Mouse (Mus musculus): Measurements from ENCODE around the gene Meox1. TPM values are rescaled to one million over a fixed set of nuclear protein-coding genes. Genes with fewer than 3 reads are reported as not detected.

Gene Meox1
- polyA plus RNA-seq, 2 experiments, result 15.2 to 20.8 TPM

GRCm38 (mm10) chr11:101858742-101859141, 35.4 kb downstream of the Meox1 start:
- Histone ChIP-seq H3K9me3 (ENCODE audit: control insufficient read depth, low read length) (no peaks in the 10 kb centered on the region), H3K9ac (ENCODE audit: low read depth, low read length, severe bottlenecking) (no peak overlapping the region), H3K27ac (replicated peaks; ENCODE audit: low read depth, low read length) (no peak overlapping the region), H3K36me3 (ENCODE audit: control insufficient read depth, insufficient read depth, low read length) (no peaks in the 10 kb centered on the region), H3K4me2 (replicated peaks; ENCODE audit: low read depth, low read length, severe bottlenecking) (no peak overlapping the region), H3K4me3 (replicated peaks; ENCODE audit: low read length) (no peak overlapping the region), H3K27me3 (ENCODE audit: control insufficient read depth, insufficient read depth, low read length) (no peaks in the 10 kb centered on the region), H3K4me1 (ENCODE audit: control insufficient read depth, insufficient read depth, low read length) (peaks cover 5% of the 10 kb centered on the region; the same call in 1 of the 2 replicates)
- TF ChIP-seq POLR2A (IDR thresholded peaks at IDR 0.05; ENCODE audit: borderline replicate concordance, extremely low read depth, insufficient read depth, insufficient read length), result no peak
- WGBS, result 33% methylated on average over 2 of the region's 5 CpGs
- ATAC-seq (ENCODE audit: low FRiP score, low read depth) (no peak), DNase-seq (ENCODE audit: low spot score) (no peak)

GRCm38 (mm10) chr11:101855950-101856712, 38.0 kb downstream of the Meox1 start:
- H3K36me3 ChIP-seq (ENCODE audit: control insufficient read depth, insufficient read depth, low read length), result no peaks in the 10 kb centered on the region
- H3K9me3 ChIP-seq (ENCODE audit: control insufficient read depth, low read length), result no peaks in the 10 kb centered on the region
- WGBS, result 57% methylated on average over 9 of the region's 9 CpGs
- ATAC-seq (ENCODE audit: low FRiP score, low read depth), result peak; percentile 55
- H3K9ac ChIP-seq (ENCODE audit: low read depth, low read length, severe bottlenecking), result no peak overlapping the region
- TF ChIP-seq POLR2A (IDR thresholded peaks at IDR 0.05; ENCODE audit: borderline replicate concordance, extremely low read depth, insufficient read depth, insufficient read length), result no peak
- no peak overlapping the region for H3K4me2 ChIP-seq (replicated peaks; ENCODE audit: low read depth, low read length, severe bottlenecking)
- H3K4me1 ChIP-seq (ENCODE audit: control insufficient read depth, insufficient read depth, low read length), result peaks cover 7% of the 10 kb centered on the region
- no peaks in the 10 kb centered on the region for H3K27me3 ChIP-seq (ENCODE audit: control insufficient read depth, insufficient read depth, low read length)
- no peak overlapping the region for H3K4me3 ChIP-seq (replicated peaks; ENCODE audit: low read length)
- no peak overlapping the region for H3K27ac ChIP-seq (replicated peaks; ENCODE audit: low read depth, low read length)
- peak; percentile 80 for DNase-seq (ENCODE audit: low spot score)

- DNase-seq (ENCODE audit: low spot score) (no peak), ATAC-seq (ENCODE audit: low FRiP score, low read depth) (no peak)
- H3K4me1 ChIP-seq (ENCODE audit: control insufficient read depth, insufficient read depth, low read length), result peaks cover 6% of the 10 kb centered on the region
- WGBS, result 65% methylated on average over 7 of the region's 7 CpGs
- no peak overlapping the region for H3K4me2 ChIP-seq (replicated peaks; ENCODE audit: low read depth, low read length, severe bottlenecking)
- H3K4me3 ChIP-seq (replicated peaks; ENCODE audit: low read length), result no peak overlapping the region
- H3K9me3 ChIP-seq (ENCODE audit: control insufficient read depth, low read length), result no peaks in the 10 kb centered on the region
- H3K27me3 ChIP-seq (ENCODE audit: control insufficient read depth, insufficient read depth, low read length), result no peaks in the 10 kb centered on the region
- H3K36me3 ChIP-seq (ENCODE audit: control insufficient read depth, insufficient read depth, low read length), result no peaks in the 10 kb centered on the region
- H3K27ac ChIP-seq (replicated peaks; ENCODE audit: low read depth, low read length), result no peak overlapping the region
- no peak overlapping the region for H3K9ac ChIP-seq (ENCODE audit: low read depth, low read length, severe bottlenecking)
- TF ChIP-seq POLR2A (IDR thresholded peaks at IDR 0.05; ENCODE audit: borderline replicate concordance, extremely low read depth, insufficient read depth, insufficient read length), result no peak
Observed at GRCm38 (mm10) chr11:101851042-101851441, 43.1 kb downstream of the Meox1 start.

- H3K27ac ChIP-seq (replicated peaks; ENCODE audit: low read depth, low read length), result no peak overlapping the region
- TF ChIP-seq POLR2A (IDR thresholded peaks at IDR 0.05; ENCODE audit: borderline replicate concordance, extremely low read depth, insufficient read depth, insufficient read length), result no peak
- no peak for ATAC-seq (ENCODE audit: low FRiP score, low read depth)
- no peak overlapping the region for H3K9ac ChIP-seq (ENCODE audit: low read depth, low read length, severe bottlenecking)
- no peak for DNase-seq (ENCODE audit: low spot score)
- peaks cover 4% of the 10 kb centered on the region; the same call in 1 of the 2 replicates for H3K4me1 ChIP-seq (ENCODE audit: control insufficient read depth, insufficient read depth, low read length)
- H3K4me3 ChIP-seq (replicated peaks; ENCODE audit: low read length), result no peak overlapping the region
- no peaks in the 10 kb centered on the region for H3K36me3 ChIP-seq (ENCODE audit: control insufficient read depth, insufficient read depth, low read length)
- 88% methylated on average over 4 of the region's 4 CpGs for whole genome bisulfite sequencing
- no peaks in the 10 kb centered on the region for H3K9me3 ChIP-seq (ENCODE audit: control insufficient read depth, low read length)
- H3K4me2 ChIP-seq (replicated peaks; ENCODE audit: low read depth, low read length, severe bottlenecking), result no peak overlapping the region
- no peaks in the 10 kb centered on the region for H3K27me3 ChIP-seq (ENCODE audit: control insufficient read depth, insufficient read depth, low read length)
Observed at GRCm38 (mm10) chr11:101849286-101849685, 44.9 kb downstream of the Meox1 start.

GRCm38 (mm10) chr11:101847509-101847908, 46.7 kb downstream of the Meox1 start:
- peaks cover 6% of the 10 kb centered on the region; the same call in 1 of the 2 replicates for H3K4me1 ChIP-seq (ENCODE audit: control insufficient read depth, insufficient read depth, low read length)
- no peak overlapping the region for H3K4me3 ChIP-seq (replicated peaks; ENCODE audit: low read length)
- no peaks in the 10 kb centered on the region for H3K9me3 ChIP-seq (ENCODE audit: control insufficient read depth, low read length)
- ATAC-seq (ENCODE audit: low FRiP score, low read depth) (no peak), DNase-seq (ENCODE audit: low spot score) (no peak)
- WGBS, result 78% methylated on average over 5 of the region's 5 CpGs
- no peak overlapping the region for H3K9ac ChIP-seq (ENCODE audit: low read depth, low read length, severe bottlenecking)
- H3K36me3 ChIP-seq (ENCODE audit: control insufficient read depth, insufficient read depth, low read length), result no peaks in the 10 kb centered on the region
- H3K27me3 ChIP-seq (ENCODE audit: control insufficient read depth, insufficient read depth, low read length), result no peaks in the 10 kb centered on the region
- no peak overlapping the region for H3K27ac ChIP-seq (replicated peaks; ENCODE audit: low read depth, low read length)
- no peak for TF ChIP-seq POLR2A (IDR thresholded peaks at IDR 0.05; ENCODE audit: borderline replicate concordance, extremely low read depth, insufficient read depth, insufficient read length)
- no peak overlapping the region for H3K4me2 ChIP-seq (replicated peaks; ENCODE audit: low read depth, low read length, severe bottlenecking)

All from limb, embryonic 14.5 days (tissue).